In the genomic region with DNA sequence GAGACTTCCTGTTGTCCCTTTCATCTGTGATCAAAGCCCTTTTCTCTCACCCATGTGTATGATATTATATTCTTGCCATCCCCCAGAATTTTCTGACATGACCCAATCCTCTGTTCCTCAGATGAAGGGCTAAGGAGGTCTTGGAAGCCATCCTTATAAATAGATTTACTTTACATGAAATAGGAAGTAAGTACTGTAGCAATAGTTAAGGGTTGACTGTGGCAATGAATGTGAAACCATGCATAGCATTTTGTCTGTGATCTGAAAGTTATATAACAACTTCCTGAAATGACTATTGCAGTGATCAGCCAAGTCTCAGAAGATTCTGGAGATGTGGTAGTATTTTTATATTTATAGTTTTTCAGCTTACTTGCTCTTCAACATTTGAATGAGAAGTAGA, we compare ENCODE assay signal across 11 mouse cellular contexts.
"Had no signal": no experiment of that assay in that cellular context is flagged by ENCODE, and none has a peak within 500 bp of the region (broad histone marks: within the 10 kb centered on the region; RNA-seq: fewer than 3 reads in every experiment).

No protein-coding gene starts in this region.

- DNase-seq: retina, postnatal 1 day; right cerebral cortex, adult 18-20 months; right cerebral cortex, postnatal 25 days; right cerebral cortex, postnatal 4 days; spleen, adult 18-20 months; thymus, adult 18-20 months; thymus, adult 2 months; thymus, postnatal 14 days; thymus, postnatal 25 days; thymus, postnatal 36 days; thymus, postnatal 4 days had no signal
